Mouse (Mus musculus) cerebellum, postnatal 4 days (tissue): ENCODE measurements at regions not wholly inside any gene's neighbourhood (a gene's known extent, or its start where the extent isn't known, plus 50 kb on each side); places are given as distances from the start of the nearest gene placed in this dataset.

Source experiments
- DNase-seq, 2 experiments: peaks; one replicate each; pipeline ENCODE4 v3.0.0; 2022; ENCODE audit warnings: low spot score in 2 of 2, mixed read lengths in 1 of 2

DNA sequence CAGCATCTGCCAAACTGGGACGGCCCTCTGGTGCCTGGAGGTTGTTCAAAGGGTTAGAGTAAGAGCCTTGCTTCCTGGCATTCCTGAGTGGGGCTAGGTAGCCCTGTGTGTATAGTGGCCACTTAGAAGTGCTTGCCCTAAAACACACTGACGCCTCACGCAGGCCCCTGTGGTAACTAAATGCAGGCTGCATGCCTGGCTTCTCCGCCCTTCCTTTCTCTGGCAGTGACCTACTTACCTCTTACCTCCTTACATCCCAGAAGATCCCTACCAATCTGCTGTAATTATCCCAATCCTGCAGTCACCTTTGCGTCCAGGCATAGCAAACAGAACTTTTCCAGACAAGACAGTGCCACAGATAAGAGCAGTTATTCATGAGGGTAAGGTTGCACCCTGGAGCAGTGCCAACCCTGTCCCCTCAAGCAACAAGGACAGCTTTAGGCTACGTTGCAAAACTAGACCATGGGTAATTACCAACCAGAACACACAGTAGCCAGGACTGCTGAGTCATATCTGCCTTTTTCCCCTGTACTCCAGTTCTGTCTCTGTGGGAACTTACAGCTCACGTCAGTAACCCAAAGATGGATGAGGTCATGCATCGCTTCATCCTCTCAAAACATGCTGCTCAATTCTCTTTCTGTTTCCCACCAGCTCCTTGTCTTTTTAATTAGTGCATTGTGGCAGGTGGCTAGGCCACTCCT is 237.6 kb upstream of the Stt3b start:
- DNase-seq, result no peak

DNA sequence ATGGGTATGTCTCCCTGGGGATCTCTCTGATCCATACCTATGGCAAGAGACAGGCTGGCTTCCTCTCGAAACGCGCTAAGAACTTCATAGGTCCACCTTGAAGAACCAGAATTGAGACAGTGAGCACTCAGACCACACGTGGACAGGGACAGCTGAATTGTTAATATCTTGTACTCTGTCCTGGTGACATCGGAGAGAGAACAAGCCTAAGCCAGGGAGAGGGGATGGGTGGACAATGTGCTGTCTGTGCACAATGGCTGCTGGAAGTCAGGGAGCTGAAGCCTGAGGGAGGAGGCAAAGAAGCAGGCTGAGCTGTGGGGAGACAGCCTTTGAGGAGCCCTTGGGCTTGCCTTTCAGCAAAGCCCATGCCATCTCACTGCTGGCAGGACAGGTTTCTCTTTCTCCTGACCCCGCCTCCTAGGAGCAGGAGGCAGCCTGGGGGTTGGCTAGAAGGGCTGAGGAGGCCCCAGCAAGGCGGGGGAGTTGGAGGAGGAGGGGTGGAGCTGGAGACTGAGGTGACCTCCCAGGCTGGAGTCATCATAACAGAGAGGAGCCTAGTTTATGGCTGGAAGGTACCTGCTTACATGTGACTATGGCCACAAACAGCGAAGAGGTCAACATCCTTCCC is 238.6 kb upstream of the Stt3b start:
- no peak for DNase-seq

DNA sequence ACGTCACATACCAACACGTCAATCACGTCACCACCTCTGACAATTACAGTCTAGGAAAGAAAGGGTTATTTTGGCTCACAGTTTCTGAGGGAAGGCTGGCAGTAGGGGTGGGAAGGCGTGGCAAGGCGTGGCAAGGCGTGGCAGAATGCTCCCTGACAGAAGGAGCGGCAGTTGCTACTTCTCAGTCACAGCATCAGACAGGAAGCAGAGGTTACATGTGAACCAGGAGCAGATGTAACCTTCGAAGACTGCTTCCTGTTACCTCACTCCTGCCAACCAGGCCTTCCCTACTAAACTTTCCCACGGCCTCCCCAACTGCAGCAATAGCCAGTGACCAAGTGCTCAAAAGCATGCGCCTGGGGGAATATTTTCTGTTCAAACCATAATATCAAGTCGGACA is 240.9 kb upstream of the Stt3b start:
- DNase-seq, result no peak

DNA sequence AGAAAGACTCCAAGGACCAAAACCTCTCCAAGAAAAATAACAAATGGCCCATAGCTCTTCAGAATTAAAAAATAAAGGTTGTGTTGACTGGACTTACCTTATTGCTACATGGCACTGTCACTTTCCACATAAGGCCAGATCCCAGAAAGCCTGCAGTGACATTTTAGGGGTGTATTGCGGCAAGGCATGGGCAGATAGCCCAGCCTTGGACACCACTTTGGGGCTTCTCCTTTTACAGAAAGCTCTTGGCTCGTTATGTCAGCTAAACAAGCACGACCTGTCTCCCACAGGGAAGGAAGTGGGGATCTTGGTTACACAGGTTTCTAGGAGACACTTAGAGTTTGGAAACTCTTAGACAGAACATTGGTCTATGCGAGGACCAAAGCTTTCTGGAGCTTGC is 241.3 kb upstream of the Stt3b start:
- no peak for DNase-seq

DNA sequence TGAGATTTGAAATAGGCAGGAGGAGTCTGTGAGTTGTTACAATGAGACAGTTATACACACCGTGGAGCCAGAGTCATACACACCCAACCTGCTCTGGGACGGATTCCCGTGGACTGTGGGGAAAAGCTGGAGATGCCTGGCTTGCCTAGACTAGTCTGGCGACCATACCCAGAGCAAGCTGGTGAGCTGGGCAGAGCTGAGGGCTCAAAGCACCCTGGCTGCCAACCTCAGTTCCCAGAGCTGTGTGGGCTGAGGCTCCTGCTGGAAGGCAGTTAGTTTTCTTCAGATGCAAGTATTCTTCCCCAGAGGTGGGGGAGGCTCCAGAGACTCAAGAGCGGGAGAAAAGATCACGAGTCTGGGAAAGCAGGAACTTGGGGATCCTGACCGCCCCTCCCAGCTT is 247.9 kb upstream of the Stt3b start:
- no peak for DNase-seq

DNA sequence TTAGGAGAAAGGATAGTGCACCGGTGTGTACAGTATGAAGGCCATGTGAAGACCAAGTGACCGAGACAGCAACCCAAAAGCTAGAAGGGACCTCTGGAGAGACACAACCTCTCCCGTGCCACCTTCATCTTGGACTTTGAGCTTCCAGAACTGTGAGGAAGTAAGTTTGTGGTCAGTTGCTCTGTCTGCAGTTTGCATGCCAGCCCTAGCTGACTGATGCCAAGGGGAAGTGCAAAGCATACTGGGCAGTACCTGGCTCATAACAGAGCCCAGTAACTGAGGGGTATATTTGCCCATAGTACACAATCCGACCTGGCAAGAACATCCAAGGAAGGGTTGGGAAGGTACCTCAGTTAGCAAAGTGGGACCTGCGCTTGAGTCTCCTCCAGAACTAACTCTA is 249.3 kb upstream of the Stt3b start:
- DNase-seq, result no peak

DNA sequence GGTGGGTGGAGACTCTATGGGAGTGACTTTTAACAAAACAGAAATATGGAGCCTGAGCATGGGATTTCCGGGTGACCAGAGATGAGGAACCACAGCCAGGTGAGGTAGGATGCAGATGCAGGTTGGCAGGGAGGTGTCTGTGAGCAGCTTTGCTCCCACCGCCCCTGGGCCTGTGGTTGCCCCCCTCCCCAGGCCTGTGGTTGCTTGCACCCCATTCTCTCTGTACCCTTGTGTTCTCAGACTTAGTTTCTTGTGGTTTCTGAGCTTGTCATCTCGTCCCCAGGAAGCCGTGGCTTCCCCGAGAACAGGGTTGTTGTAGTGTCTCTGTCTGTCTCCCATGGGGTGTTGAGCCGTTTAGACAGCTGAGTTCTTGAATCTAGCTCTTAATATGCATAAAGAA is 251.0 kb upstream of the Stt3b start:
- DNase-seq, result no peak

DNA sequence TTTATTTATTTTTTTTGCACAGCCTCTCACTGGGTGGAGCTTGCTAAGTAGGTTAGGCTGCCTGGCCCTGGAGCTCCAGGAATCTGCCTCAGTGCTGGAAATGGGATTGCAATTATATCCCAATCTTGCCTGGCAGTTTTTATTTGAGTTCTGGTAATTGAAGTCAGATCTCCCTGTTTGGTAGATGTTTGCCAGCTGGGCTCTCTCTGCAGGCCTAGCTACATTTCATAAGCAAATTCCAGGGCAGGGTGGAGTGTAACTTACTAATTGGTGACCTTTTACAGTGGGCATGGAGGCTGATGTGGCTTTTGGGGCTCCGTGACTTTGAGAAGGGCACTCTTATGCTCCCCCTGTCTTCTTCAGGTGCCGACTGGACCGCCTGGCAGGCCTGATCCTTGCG is 252.6 kb upstream of the Stt3b start:
- no peak for DNase-seq

DNA sequence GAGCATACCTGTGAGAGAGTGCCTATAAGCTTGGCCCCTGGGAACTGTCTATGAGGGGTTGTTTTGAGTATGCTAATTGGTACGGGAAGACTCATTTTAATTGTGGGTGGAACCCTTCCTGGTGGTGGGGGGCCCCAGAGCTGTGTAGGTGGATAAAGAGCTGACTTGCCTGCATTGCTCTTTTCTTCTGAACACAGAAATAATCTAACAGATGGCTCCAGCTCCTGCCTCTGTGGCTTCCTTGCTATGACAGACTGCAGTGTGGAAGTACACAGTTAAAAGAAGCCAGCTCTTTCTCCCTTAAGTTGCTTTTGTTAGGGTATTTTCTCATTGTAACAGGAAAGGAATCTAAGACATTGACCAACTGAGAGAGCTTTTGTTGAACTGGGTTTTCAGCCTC is 254.1 kb upstream of the Stt3b start:
- no peak for DNase-seq

DNA sequence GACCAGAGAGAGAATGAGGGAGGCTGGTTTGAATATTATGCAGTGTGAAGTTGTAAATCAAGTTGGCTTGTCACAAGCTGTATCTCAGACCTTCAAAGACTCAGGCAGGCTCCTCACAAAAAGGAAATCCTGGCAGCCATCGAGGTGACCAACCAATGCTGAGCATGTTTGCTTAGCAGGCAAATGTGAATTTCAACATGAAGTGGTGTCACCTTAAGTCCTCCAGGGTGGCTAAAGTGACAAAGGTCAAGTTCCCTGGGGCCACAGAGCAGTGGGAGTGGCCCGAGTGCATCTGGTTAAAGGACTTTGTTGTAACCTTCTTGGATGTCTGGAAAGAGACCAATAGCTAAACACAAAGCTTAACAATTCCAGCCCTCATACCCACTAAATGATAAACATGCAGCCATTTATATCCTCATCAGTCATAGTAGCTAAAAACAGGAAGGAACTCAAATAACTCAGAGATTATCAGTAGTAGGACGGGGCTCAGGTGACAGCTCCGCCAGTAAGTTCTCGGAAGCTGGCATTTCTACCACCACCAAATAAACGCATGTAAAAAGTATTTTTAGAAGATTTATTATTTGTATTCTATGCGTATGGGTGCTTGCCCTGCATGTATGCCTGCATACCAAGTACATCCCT is 258.6 kb upstream of the Stt3b start:
- DNase-seq, result no peak

DNA sequence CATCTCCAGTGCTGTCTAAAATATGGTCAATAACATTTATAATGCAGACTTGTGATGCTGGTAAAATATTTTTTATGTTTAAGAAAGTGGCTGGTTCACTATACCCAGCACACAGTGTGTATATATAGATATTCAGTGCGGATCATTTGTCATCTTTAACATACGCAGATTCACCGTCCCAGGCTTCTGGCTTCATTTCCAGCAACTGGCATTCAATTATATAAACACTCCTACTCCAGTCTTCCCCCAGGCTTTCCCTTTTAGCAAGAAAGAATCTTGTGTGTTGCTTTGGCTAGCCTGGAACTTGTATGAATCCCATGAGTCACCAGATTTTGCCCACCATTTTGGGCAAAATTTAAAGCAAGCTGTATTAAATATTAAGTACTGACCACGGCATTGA is 260.8 kb upstream of the Stt3b start:
- DNase-seq, result no peak

DNA sequence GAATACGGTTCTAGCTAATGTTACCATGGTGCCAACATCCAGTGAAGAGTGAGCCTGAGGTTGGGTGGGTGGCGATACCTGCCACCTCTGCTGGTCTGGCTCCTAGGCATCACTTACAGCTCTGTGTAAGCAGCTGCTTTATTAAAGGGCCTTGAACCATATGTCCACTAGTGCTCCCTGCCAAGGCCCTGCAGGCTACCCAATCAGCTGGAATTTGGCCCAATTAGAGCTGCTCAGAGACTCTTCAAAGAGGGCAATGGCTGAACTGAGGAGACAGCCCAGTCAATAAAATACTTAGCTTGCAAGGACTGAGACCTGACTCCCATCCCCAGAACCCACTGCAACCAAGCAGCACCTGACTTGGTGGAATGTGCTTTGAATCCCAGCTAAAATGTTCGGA is 270.9 kb upstream of the Stt3b start:
- DNase-seq, result peak in 1 of 2 experiments; percentile 52

DNA sequence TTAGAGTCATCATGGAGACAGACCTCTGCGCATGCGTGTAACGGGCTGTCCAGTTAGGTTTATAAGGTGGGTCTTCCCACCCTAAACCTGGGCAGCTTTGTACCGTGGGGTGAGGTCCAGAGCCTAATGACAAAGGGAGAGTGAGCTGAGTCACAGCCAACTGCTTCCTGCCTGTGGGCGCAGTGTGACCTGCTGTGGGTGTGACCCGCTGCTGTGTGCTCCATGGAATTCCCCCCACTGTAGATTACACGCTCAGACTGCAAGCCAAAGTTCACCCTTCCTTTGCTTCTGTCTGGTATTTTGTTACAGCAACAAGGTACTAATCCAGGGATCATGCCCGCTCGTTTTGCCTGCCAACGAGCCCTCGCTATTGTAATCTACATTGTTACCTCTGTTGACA is 273.3 kb upstream of the Stt3b start:
- DNase-seq, result no peak

DNA sequence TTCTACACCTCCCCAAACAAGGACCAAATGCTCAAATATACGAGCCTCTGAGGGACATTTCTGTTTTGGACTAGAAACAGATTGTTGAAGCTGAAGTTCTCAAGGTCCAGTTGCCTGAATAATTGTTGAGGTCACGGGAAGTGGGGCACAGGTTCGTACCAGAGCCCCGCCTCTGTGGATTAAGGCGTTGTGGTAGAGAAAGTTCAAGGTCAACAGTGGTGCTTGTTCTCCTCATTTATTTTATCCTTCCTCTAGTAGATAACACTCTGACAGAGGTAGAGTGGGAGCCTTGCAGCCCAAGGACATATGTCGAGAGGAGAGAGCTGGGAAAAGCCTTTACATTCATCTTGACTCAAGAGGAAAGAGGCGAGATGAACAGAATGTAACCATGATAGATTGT is 274.7 kb upstream of the Stt3b start:
- no peak for DNase-seq

DNA sequence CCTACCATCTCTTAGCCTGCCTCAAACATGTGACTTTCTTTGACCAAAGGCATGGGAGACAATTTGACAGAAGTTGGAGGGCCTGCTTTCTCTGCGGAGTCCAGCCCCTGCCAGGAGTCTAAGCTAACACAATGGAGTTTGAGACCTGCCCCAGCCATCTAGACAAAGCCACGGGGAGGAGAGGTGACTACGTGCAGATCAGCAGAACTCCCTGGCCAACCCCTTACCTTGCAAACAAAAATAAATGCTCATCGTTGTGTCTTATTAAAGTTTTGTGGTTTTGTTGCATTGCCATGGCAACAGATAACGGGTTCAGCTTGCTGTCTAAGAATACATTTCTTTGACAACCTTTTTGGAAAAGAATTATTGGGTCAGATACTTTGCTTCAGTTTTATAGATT is 282.2 kb upstream of the Stt3b start:
- DNase-seq, result no peak

DNA sequence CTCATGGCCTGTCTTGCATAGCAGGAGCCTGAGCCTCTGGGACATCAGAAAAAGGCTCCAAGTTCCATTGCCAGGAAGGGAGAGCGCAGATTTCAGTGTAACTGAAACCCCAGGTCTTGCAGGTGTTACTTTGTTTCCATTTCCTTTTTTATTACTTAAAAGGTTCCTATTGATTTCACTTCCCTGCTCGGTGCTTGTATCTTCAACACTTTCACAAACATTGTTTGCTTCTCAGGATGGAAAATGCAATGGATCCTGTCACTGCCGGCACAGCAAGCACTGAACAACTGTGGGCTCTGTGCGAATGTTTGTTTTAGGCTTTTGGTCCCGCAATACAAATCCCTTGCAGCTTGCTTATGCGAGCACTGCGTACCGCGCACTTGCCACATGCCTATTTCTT is 290.0 kb upstream of the Stt3b start:
- no peak for DNase-seq

DNA sequence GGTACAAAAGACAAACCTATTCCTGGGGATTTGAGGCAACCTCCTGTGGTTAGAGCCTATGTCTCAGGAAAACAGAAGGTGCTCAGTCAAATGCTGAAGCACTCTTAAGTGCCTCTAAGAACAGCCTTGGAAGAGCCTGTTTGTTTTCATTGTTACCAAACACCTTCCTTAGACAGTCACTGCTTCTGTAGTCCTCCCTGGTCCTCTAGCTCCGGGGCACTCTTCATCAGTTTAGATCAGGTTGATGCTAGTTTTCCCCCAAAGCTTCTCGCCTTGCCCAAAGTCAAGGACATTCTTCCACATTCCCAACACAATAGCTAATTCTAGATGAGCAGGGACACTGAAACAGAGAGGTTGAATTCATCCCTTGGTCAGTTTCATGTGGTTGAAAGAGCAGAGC is 290.6 kb upstream of the Stt3b start:
- no peak for DNase-seq

DNA sequence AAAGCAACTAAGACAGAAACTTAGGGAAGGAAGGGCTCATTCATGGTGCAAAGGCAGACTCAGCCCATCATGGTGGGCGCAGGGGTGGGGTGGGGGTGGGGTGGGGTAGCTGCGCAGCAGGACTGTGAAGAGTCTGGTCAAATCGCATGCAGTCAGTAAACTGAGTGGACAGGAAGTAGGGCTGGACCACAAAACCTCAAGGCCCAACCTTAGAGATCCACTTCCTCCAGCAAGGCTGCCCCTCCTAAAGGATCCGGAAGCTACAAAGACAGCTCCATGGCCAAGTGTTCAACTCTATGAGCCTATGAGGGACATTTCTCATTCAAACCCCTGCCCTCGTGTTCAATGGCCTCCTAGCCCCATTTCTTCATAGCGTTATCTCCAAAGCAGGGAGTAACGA is 292.6 kb upstream of the Stt3b start:
- DNase-seq, result no peak

DNA sequence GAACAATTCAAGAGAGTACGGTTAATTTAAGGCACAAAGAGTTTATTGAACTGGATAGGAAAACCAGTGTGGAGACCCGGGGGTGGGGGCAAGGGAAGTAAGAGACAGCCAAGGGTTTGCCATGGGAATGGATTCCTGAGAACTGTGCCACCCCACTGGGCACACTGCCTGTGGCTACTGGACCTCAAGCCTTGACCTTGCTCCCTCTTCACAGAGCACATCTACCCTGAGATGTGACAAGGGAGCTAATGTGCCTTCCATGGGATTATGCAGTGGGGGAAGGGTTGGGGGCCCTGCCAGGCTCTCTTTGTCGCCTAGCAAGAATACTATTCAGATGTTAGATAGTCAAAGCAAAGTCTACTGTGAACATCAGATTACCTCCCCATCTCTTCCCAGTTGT is 294.2 kb upstream of the Stt3b start:
- peak in 1 of 2 experiments; percentile 57 for DNase-seq

DNA sequence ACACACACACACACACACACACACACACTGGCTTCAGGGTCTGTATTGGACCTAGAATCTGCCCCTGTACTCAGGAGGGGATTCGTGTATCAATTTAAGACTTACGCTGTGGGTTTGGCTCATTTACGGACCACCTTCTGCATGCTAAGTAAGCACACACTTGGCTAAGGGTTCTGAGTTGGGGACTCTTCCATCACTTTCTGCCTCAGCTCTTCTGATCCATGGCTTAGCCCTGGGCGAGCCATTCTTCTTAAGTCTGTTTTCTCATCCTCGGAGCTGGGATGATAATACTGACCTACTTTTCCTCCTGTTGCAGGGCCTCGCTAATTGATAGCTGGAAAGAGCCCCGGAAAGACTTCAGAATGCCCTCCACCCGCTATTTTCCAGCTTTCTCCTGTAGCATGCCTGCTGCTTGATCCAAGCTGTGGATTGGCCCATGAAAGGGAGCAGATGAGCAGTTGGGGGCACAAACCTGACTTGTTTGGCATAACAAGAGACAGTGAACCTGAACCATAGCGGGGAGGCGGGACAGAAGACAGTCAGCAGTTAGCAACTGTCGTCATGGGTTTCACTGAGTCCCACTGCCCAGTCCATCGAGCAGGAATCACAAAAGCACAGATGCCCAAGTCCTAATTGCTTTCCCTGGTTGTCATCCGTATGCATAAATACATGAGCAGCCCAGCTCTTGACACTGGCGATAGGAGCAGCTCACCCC is 294.9 kb upstream of the Stt3b start:
- DNase-seq, result peak in 1 of 2 experiments; percentile 26

DNA sequence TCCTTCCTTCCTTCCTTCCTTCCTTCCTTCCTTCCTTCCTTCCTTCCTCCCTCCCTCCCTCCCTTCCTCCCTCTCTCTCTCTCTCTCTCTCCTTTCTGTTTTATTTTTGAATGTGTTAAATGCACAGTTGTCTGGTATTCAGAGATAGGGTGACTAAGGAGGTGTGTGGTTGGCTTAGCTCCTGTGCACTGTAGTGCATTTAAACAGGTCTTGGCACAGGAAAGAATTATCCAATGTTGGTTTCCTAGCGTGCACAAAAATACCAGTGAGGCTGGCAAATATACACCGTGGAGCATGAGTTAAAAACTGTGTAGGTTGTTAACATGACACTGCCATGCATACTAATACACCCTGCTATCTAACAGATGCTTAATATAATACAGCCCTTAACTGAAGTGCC is 297.7 kb upstream of the Stt3b start:
- DNase-seq, result no peak

DNA sequence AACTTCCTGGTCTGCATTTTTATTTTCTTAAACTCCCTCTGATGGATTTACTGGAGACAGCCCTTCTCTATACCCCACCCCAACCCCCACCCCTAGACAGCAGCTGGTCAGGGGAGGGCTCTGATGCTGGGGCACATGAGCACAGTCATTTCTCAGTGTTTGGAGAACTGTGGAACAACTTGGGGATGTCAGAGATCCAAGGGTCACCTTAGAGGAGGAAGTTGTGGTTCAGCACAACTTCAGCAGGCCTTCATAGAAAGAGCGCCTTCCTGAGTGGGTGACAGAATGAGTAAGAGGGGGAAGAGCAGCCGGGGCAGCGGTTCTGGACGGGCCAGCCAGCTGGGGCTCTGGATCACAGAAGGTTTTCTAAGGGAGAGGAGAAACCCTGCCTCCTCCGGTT is 298.2 kb upstream of the Stt3b start:
- DNase-seq, result no peak

DNA sequence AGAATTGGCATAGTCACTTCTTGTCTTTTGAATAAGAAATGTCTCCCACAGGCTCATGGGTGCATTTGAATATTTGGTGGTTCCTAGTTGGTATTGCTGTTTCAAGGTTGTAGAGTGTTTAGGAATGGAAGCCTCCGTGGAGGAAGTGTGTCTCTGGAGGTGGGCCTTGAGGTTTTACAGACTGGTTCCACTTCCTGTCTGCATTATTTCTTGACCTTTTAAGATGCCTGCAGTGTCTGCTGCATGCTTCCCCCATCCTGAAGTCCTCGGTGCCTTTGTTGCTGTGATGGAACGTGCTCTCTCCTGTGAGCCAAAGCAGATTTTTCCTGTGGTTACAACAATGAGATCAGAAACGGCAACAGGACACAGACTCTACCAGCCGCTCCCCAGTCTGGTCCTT is 299.4 kb upstream of the Gadl1 start:
- no peak for DNase-seq
